Mouse (Mus musculus) layer of hippocampus, adult 9-11 months (tissue): ENCODE measurements around the gene RPS10-NUDT3.

Source experiments
- DNase-seq: peaks from one replicate; pipeline ENCODE4 v3.0.0; 2022

The RPS10-NUDT3 gene

DNA sequence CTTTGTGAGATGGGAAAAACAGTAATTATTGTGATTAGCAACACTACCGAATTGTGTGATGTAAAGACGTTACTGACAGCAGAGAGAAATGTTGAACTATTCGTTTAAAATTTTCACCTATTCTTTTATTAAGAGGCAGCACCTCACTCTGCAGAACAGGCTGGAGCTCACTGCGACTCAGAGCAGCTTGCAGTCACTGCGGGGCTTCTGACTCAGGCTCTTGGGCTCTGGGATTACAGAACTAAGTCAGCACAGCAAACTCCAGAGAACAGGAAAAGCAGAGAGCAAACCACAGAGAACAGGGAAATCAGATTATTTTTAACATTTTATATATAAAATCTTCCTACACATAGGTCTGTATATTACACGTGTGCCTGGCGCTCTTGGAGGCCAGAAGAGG, 25.4 kb downstream of the RPS10-NUDT3 start:
- DNase-seq = no peak

- no peak for DNase-seq
Observed at GRCm38 (mm10) chr17:27603522-27604234, 31.3 kb downstream of the RPS10-NUDT3 start.

- DNase-seq = no peak
Observed at GRCm38 (mm10) chr17:27603036-27603435, 32.0 kb downstream of the RPS10-NUDT3 start.

DNA sequence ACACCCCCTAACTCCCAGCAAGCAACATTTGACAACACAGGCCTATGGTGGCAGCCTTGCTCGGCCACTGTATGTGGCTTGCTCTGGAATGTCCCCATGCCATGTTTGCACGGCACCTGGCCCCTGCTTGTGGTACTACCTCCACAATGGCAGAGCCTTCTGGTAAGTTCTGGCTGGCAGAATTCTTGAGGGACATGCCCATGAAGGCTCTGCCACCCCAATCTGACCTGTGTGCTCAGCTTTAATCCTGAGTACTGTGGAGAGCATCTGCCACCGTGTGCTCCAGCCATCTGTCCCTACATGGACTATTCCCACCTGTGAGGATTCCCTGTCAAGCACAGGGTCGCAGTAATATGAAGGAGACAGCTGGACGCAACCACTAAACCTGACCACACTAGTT, 34.2 kb downstream of the RPS10-NUDT3 start:
- no peak for DNase-seq

GRCm38 (mm10) chr17:27600286-27600685, 34.7 kb downstream of the RPS10-NUDT3 start:
- no peak for DNase-seq

DNA sequence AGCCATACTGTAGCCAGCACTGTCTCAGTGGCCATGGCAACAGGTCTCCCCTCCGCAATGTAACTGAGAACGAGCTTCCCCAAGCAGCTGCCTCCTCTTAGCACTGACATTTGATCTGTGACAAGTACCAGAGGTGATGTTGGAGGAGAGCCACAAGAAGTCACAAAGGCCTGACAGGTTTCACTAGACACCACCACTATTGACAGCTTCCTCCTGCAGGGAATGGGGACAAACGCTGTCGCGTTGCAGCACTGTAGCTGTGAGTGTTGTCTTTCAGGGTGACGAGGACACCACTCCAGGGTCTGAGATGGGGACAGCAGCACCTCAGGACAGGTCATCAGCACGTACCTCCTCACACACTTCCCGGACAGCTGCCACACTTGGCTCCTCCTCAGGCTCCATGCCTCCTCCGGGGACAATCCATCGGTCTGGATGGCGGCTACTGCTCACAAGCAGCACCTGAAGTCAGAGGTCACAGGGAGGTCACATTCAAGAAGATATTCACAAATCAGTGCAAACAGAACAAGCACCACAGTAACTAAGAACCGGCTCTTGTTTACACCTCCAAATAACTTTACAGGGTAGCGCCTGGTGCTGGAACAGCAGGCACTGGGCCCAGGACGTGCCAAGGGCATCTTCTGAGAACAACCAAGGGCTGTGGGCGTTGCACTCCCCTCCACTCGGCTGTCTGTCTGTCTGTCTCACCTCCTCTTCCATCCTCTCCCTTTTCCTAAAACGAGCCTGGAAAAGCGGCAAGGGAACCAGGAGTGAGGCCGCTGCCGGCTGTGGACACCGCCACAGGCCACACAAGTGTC, 38.4 kb downstream of the RPS10-NUDT3 start:
- DNase-seq = no peak

DNA sequence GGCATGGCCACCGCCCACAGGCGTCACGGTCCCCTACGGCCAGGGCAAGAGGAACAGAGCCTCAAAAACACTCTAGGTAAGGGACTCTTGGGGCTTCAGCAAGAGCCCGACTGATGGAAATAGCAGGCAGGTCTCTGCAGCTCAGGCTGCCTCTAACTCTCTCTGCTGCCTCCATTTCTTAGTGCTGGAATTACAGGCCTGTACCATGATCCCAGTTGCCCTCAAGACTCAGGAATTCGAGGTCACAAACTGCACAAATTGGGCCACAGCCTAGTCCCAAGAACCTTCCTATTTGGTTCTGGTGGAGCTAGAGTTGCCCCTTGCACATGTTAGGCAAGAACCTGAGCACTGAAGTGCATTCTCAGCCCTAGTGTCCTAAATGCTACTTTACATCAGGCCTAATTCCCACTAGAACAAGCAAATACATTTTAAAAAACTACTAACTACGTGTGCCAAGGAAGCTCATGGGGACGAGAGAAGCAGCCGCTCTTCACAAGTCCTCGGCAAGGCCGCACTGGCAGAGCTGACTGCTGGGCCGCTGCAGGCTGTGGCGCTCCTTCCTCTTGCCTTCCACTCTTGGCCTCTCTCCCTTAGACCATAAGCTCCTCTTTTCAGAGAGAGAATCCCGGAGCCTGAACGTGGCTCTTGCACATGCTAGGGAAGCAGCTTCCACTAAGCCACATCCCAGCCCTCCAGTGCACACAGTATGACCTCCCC, 39.2 kb downstream of the RPS10-NUDT3 start:
- DNase-seq = no peak

GRCm38 (mm10) chr17:27592565-27592910, 42.5 kb downstream of the RPS10-NUDT3 start:
- no peak for DNase-seq

DNA sequence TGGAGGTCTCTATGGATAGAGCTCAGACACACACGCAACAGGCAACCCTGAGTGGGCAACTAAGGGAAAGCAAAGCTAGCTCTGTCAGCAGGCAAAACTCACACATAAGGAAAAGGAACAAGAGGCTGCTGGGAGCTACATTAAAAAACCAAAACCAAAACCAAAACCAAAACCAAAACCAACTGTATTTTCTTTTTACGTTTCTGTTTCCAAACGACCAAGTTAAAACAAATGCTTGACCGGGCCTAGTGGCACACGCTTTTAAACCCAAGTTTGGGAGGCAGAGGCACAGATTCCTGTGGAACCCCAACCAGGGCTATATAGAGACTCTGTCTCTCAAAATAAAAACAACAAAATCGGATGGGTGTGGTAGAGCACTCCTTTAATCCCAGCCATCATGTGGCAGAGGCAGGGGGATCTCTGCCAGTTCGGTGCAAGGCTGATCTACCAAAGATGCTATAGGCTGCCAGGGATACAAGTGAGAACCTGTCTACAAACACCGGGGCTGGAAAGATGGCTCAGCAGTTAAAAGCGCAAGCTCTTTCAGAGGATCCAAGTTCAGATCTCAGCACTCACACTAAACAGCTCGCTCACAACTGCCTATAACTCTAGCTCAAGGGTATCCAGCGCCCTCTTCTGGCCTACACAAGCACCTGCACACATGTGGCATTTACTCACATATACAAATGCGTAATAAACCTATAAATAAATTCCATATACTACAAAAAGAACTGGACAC, 43.0 kb downstream of the RPS10-NUDT3 start:
- no peak for DNase-seq

DNA sequence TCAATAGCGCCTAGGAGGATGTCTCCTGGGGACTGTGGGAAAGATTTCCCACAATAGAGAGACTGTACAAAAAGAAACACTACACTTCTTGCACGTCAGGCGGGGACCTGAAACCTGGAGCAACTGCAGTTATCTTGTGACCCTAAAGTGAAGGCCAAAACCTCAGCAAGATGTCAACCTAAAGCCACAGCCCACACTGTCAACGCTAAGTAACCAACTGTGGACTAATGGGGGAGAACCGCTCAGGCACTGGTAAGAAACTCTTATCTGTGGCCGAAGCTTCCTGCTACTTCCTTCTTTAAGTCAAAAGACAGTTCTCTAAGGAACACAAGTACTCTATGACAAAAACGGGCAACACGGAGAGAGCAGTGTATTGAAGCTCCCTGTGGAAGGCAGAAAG, 46.8 kb downstream of the RPS10-NUDT3 start:
- no peak for DNase-seq

- DNase-seq = no peak
Observed at GRCm38 (mm10) chr17:27587252-27587651, 47.8 kb downstream of the RPS10-NUDT3 start.

GRCm38 (mm10) chr17:27586661-27587060, 48.4 kb downstream of the RPS10-NUDT3 start:
- DNase-seq = no peak

DNA sequence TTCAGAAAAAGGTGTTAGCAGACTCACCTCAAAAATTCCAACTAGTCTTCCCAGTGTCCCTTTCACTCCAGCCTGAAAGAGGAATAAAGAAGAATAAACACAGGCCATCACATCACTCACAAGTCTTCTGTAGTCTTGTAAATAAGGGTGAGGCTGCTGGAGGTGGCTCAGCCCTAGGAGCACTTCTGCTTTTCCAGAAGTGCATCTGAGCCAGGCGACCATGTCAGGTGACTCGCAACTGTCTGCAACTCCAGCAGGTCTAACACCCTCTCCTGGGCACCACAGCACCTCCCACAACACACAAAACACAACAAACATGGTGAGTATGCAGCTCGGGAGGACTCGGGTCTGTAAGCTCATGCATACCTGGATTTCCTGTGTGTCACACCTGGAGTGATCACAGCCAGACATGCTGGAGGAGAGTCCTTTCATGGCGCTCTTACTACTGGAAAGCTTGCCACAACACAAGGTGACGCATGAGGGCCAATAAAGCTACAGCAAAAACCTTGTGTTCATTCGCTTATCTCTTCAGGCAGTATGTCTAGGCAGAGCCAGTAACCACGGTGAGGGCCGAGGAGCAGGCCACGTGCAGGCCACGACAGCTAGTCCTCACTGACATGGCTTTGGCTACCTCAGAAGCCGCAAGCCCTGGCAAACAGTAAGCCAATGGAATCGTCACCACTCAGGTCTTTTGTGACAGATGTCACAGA, 51.7 kb downstream of the RPS10-NUDT3 start:
- DNase-seq = no peak

GRCm38 (mm10) chr17:27580392-27581068, 54.5 kb downstream of the RPS10-NUDT3 start:
- DNase-seq = no peak

GRCm38 (mm10) chr17:27579816-27580215, 55.2 kb downstream of the RPS10-NUDT3 start:
- DNase-seq = no peak

GRCm38 (mm10) chr17:27578487-27578886, 56.5 kb downstream of the RPS10-NUDT3 start:
- DNase-seq = no peak

DNA sequence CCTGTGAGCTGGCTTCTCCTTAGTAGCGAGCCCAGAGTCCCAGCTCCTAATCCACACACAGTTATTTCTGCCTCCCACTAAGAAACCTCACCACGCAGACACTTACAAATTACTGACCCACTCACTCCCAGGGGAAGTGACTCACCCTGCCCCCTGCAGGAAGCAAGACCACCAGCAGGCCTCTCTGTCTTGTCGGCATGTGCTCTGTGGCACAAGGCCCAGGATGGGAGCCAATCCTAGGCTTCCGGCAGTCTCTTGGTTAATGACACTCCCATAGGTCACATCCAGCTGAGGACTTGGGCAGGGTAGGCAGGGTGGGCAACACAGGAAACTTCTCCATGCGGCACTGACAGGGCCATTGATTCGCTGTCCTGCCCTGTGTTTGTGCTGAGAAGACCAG, 57.6 kb downstream of the RPS10-NUDT3 start:
- no peak for DNase-seq

- no peak for DNase-seq
Observed at GRCm38 (mm10) chr17:27576056-27576455, 59.0 kb downstream of the RPS10-NUDT3 start.

- no peak for DNase-seq
Observed at GRCm38 (mm10) chr17:27575116-27575776, 59.8 kb downstream of the RPS10-NUDT3 start.

GRCm38 (mm10) chr17:27574470-27575115, 60.4 kb downstream of the RPS10-NUDT3 start:
- DNase-seq = peak; percentile 78
